Mouse (Mus musculus) heart, adult 2 months (tissue): Measurements from ENCODE around the gene D630003M21Rik.
A peak's percentile ranks its signal among the peaks of the same experiment; 100 is the strongest.

ENCODE experiments used
- CTCF ChIP-seq: fragments of 200-600 bp; IDR thresholded peaks from 2 replicates; pipeline ENCODE4 v1.8.1; 2022; ENCODE audit warnings: antibody characterized with exemption, mild to moderate bottlenecking, moderate library complexity
- POLR2A ChIP-seq: fragments of 200-500 bp; IDR thresholded peaks from 2 replicates; pipeline ENCODE4 v1.6.1; 2011; ENCODE audit warnings: mild to moderate bottlenecking, low read depth, low read length, control low read depth; ENCODE audit not compliant: insufficient read depth

GRCm38 (mm10) chr2:158215283-158216117 is 13.5 kb downstream of the D630003M21Rik start:
- TF ChIP-seq CTCF (peak; percentile 33), POLR2A (no peak)
